Mouse (Mus musculus): ENCODE measurements around the gene Lmx1b.

Gene Lmx1b

GRCm38 (mm10) chr2:33643721-33644713, 3.7 kb upstream of the Lmx1b start:
- no peak for DNase-seq (ENCODE audit: low spot score in 2 of 2)

DNA sequence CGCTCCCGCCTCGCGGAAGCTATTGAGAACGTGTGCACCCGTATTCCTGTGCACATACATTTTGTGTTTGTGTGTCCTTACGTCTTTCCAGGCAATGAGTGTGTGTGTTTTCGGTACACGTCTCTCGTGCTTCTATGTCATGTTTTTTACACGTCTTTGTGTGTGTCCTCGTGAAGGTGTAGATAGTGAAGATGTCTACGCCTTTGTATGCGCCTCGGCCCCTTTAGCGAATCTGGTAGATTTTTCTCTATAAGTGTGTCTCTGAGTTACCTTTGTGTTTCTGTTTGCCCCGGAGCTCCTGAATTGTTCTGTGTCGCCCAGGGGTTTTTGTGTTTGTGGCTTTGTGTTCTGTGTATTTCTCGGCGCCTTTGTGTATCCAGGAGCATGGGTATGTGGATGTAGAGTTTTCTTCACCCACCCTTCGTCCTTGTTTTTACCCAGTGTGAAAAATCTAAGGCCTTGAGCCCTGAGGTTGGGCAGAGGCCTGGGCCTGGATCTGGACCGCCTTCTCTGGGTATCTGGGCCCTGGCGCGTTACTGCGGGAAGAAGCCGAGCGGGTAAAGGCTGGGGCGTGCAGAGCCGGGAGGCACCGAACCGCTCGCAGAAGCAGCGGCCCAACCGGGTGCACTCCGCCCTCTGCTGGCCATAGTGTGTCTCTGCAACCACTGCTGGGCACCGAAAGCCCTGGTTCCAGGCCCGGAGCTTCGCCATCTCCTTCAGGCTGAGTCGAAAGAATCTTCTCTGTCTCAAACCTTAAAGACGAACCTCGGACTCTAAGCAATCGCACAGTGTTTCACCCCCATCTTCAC, 2.5 kb upstream of the Lmx1b start:
- peak; percentile 72 for DNase-seq (ENCODE audit: low spot score in 2 of 2)

DNA sequence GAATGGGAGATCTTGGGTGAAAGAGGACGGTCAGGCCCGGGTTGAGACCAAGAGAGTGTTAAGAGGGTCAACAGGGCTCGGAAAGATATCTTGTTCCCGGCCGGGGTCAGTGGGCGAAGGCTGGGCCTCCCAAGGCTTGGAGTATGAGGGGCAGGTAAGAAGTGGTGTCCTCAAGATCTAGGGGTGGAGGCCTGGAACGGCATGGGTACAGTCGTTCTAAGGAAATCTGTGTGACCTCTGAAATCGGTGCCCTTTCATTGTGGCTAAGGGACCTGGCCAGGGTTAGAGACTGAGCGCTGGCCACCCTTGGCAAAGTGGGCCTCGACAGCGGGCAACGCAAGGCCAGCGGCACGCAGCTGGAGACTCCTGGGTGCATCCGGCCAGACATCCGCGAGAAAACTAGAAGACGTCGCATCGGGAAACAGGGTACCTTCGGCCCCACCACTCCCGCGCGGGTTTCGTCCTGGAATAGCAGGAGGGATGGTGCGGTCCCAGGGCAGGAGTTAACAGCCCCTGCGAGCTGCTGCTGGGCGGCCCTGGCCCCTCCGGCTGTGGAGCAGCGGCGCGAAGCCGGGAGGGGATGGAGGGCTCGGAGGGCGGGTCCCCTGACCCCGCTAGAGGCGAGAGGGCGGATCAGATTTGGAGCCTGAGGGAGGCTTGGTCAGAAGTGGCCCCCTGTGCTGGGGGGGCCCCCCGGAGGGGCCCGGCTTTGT, 1.7 kb upstream of the Lmx1b start:
- no peak for DNase-seq (ENCODE audit: low spot score in 2 of 2)

GRCm38 (mm10) chr2:33640978-33641858, 907 bp upstream of the Lmx1b start:
- peak in 1 of 2 experiments; percentile 41 for DNase-seq (ENCODE audit: low spot score in 2 of 2)

- peak in 1 of 2 experiments; percentile 54 for DNase-seq (ENCODE audit: low spot score in 2 of 2)
Observed at GRCm38 (mm10) chr2:33639301-33640170, 775 bp downstream of the Lmx1b start.

DNA sequence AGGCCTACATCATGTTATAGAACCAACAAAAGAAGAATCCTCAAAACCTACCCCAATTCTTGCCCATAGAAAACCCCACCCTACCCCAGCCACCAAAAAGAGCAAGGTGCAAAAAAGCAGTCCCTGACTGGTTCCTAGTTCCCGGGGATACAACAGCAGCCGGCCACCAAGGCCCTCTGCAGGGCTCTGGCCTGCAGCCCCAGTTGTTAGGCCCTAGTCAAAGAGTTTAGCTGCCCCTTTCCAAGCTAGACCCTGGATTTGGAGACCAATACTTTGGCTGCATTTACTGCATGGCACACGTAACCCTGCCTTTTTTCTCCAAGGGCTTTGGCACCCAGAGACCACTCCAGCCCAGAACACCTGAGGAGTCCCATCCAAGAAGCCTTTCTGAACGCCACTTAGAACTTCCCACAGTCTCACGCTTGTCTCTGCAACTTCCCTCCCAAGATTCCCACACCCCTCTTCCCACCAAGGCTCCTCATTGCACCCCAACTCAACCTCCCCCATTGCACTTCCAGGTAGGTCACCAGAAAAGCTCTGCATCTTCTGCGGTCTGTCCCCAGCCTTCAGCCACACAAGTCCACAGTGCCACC, 2.1 kb downstream of the Lmx1b start:
- DNase-seq (ENCODE audit: low spot score in 2 of 2): no peak

DNA sequence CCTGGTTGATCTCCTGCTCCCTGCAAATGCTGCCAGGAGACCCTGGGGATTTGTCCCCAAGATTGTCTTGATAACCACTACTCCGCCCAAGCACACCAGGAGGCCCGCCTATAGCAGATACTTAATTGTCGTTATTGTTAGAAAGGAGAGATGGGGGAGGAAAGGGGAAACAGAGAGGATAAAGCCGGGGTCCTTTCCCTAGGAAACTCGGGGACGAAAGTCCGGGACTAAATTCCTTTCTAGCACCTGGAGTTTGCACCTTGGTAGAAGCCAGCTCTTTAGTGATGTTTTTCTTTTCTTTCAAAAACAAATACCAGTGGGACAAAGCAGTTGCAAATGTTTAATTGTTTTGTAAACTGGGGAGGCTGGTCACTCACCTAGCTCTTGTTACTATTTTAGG, 3.0 kb downstream of the Lmx1b start:
- DNase-seq (ENCODE audit: low spot score in 2 of 2): no peak

DNA sequence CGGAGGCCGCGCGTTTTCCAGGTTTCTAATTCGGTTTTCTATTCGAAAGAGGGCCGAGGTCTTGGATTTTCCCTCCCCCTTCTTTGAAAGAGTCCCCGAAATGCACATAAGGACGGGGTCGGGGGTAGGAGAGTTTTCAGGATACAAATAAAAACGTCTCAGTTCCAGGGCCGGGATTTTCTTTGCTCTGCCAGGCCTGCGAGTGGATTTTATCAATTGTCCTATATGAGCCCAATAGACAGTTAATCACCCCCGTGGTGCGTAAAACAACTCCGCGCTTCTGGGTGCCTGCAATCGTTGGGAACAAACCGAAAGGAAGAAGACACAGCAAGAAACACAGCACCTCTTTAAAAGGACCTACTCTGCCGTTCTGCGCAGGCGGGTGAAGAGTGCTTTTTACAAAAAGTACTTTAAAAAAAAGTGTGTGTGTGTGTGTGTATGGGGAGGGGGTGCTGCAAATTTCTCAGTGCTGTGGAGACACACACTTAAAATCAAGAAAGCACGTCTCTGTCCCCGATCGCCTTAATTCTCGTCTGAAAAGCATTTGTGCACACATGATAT, 3.6 kb downstream of the Lmx1b start:
- no peak for DNase-seq (ENCODE audit: low spot score in 2 of 2)

GRCm38 (mm10) chr2:33636117-33636521, 4.2 kb downstream of the Lmx1b start:
- no peak for DNase-seq (ENCODE audit: low spot score in 2 of 2)

DNA sequence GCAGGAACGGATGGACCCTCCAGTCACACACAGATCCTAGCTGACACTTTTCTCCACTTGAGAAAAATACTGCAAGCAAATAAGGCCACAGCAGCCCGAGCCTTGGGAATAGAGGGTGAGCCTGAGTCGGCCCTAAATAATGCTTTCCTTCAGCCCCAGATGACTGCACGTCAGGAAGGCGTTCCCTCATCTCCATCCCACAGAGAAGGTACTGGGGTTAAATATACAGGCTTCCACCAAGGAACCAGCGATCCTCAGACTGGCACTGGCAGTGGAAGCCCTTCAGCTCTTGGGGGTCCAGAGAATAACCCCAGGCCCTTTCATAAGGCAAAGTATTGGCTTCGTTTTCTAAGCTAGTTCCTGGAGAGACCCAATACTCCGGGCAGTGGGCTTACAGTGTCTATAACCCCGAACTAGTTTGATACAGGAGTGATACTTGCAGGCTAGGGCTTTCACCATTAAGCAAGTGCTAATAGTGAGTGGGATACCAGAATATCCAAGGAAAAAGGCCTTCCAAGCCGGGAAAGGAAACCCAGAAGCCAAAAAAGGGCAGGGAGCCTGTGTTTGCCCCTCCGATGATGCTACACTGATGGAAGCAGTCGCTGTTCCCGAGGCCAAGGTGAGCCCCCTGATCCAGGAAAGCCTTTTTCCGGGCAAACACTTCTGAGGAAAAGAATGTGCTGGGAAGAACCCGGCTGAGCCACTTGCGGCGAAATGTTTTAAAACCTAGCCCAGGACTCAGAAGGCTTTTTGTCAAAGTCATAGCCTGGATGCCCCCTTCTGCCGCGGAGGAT, 4.8 kb downstream of the Lmx1b start:
- no peak for DNase-seq (ENCODE audit: low spot score in 2 of 2)

- no peak for DNase-seq (ENCODE audit: low spot score in 2 of 2)
Observed at GRCm38 (mm10) chr2:33634481-33635090, 5.7 kb downstream of the Lmx1b start.

DNA sequence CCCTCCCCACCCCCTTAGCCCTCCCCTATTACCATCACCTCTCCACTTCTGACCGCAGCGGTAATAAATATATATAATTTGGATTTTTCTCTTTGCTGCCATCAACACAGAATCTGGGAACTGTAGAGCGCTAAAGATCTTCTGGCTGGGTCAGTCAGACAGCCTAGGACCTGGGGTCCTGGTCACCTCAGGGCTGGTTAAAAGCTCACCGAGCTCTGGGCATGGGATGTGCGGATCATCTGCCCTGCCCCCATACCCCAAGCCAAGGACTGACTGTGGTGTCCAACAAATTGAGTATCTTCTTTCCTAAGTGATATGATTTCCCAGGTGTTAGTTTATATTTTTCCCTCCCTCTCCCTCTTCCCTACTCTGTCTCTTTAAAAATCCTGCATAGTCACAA, 6.4 kb downstream of the Lmx1b start:
- DNase-seq (ENCODE audit: low spot score in 2 of 2): no peak

- no peak for DNase-seq (ENCODE audit: low spot score in 2 of 2)
Observed at GRCm38 (mm10) chr2:33633237-33633636, 7.1 kb downstream of the Lmx1b start.

DNA sequence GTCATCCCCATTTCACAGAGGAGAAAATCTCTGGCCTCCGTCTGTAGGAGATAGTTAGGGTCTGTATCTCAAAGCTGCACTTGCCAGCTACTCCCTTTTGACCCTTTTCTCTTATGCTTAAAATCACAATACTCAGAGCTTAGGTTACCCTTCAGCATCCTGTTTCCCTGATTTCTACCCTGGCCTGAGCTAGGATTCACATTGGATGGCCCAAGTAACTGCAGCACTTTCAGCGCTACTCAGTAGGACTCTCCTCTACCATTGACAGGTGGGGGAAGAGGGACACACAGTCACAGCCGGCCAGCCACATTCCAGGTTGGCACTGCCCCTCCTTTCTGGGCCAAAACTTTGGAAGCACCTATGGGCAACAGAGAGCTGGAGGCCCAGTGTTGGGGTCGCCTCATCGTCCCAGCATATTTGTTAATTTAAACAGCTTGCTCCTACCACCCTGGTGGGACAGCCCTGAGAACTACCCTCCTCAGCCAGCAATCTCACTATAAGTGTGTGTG, 7.7 kb downstream of the Lmx1b start:
- DNase-seq (ENCODE audit: low spot score in 2 of 2): no peak

- DNase-seq (ENCODE audit: low spot score in 2 of 2): no peak
Observed at GRCm38 (mm10) chr2:33631708-33632343, 8.5 kb downstream of the Lmx1b start.

GRCm38 (mm10) chr2:33631022-33631707, 9.1 kb downstream of the Lmx1b start:
- DNase-seq (ENCODE audit: low spot score in 2 of 2): no peak

Data from urinary bladder, adult 18-20 months (tissue).